Mouse (Mus musculus) limb, embryonic 14.5 days (tissue): ENCODE data around the gene Pla1a. TPM values are rescaled to one million over a fixed set of nuclear protein-coding genes. Genes with fewer than 3 reads are reported as not detected.

Source experiments
- ATAC-seq: fragments of 200-750 bp; cut with Nextera tagmentation; 2 replicates; pipeline ENCODE4 v1.8.0; 2017; ENCODE audit warnings: low read depth, moderate number of reproducible peaks, moderate TSS enrichment; ENCODE audit not compliant: low FRiP score
- DNase-seq: peaks from one replicate; pipeline ENCODE4 v3.0.0-alpha.2; 2015; ENCODE audit warnings: low spot score
- H3K27ac ChIP-seq: fragments of 300-500 bp; sonication (generic); replicated peaks from 2 replicates; pipeline ENCODE4 v1.5.1; 2014; ENCODE audit warnings: low read depth, mild to moderate bottlenecking, low read length, moderate library complexity, mixed read lengths
- H3K27me3 ChIP-seq: fragments of 300-500 bp; sonication (generic); 2 replicates; pipeline ENCODE4 v1.6.1; 2014; ENCODE audit warnings: low read length, mixed read lengths; ENCODE audit not compliant: control insufficient read depth, insufficient read depth
- H3K36me3 ChIP-seq: fragments of 300-500 bp; sonication (generic); 2 replicates; pipeline ENCODE4 v1.6.1; 2014; ENCODE audit warnings: mild to moderate bottlenecking, low read length, moderate library complexity, mixed read lengths; ENCODE audit not compliant: control insufficient read depth, insufficient read depth
- H3K4me1 ChIP-seq: fragments of 300-500 bp; sonication (generic); 2 replicates; pipeline ENCODE4 v1.6.1; 2014; ENCODE audit warnings: antibody characterized with exemption, low read length, mixed read lengths; ENCODE audit not compliant: control insufficient read depth, insufficient read depth
- H3K4me2 ChIP-seq: fragments of 300-500 bp; sonication (generic); replicated peaks from 2 replicates; pipeline ENCODE4 v1.6.1; 2014; ENCODE audit warnings: low read depth, mild to moderate bottlenecking, low read length, moderate library complexity; ENCODE audit not compliant: severe bottlenecking
- H3K4me3 ChIP-seq: fragments of 300-500 bp; sonication (generic); replicated peaks from 2 replicates; pipeline ENCODE4 v1.5.1; 2014; ENCODE audit warnings: low read length
- H3K9ac ChIP-seq: fragments of 300-500 bp; sonication (generic); 2 replicates; pipeline ENCODE4 v1.6.1; 2014; ENCODE audit warnings: mild to moderate bottlenecking, low read depth, low read length, moderate library complexity; ENCODE audit not compliant: severe bottlenecking
- H3K9me3 ChIP-seq: fragments of 300-500 bp; sonication (generic); 2 replicates; pipeline ENCODE4 v1.6.1; 2016; ENCODE audit warnings: low read length; ENCODE audit not compliant: control insufficient read depth
- POLR2A ChIP-seq: fragments of 200-500 bp; IDR thresholded peaks from 2 replicates; pipeline ENCODE4 v1.8.0; 2012; ENCODE audit warnings: inconsistent platforms, mild to moderate bottlenecking, moderate library complexity, borderline replicate concordance; ENCODE audit not compliant: insufficient read depth, insufficient read length; ENCODE audit errors: extremely low read depth
- WGBS: fragments of 180-500 bp; shearing (Covaris S2); extraction: QIAGEN DNeasy Blood & Tissue Kit; methylation state at CpG from one replicate; pipeline ENCODE4 v1.1.7; 2014; 5-methylcytosine and 5-hydroxymethylcytosine counted together
- polyA plus RNA-seq, 2 experiments: library from polyadenylated mRNA; depleted of rRNA in 1 of 2; stranded (reverse) in 1 of 2; unstranded in 1 of 2; fragments of >200 nt; fragmentation: Nextera tagmentation in 1 of 2; extraction: Ambion mirVana in 1 of 2; gene quantifications; 2 replicates each; pipeline versions ENCODE4 v1.2.1 to v1.2.3; 2012 to 2014

Gene Pla1a
- polyA plus RNA-seq, 2 experiments = 0.36 to 0.85 TPM

- ATAC-seq = peak; percentile 94
Observed at GRCm38 (mm10) chr16:38346529-38347325, 86.2 kb downstream of the Pla1a start, which contains the start of the genes Cox17 and Gm21987. Gene Cox17, plus strand, starts transcription at chr16:38346991. Gene Gm21987, plus strand, starts transcription at chr16:38347040.

More at GRCm38 (mm10) chr16:38346529-38347325, 86.2 kb downstream of the Pla1a start, which contains the start of the genes Cox17 and Gm21987:
- H3K4me2 ChIP-seq = peak within 1 kb of the TSS; percentile 63
- H3K36me3 ChIP-seq = peaks cover 22% of the 10 kb centered on the region
- peaks cover 6% of the 10 kb centered on the region; the same call in 1 of the 2 replicates for H3K4me1 ChIP-seq
- H3K9me3 ChIP-seq = no peaks in the 10 kb centered on the region
- no peaks in the 10 kb centered on the region for H3K27me3 ChIP-seq
- WGBS = 3% methylated on average over 34 of the region's 35 CpGs
- H3K9ac ChIP-seq = peak within 1 kb of the TSS; percentile 86
- peak within 1 kb of the TSS; percentile 65 for H3K27ac ChIP-seq
- peak within 1 kb of the TSS; percentile 84 for H3K4me3 ChIP-seq
- TF ChIP-seq POLR2A = 0 out of 2 replicates have a peak, but pooled peaks have one; percentile 55
- peak; percentile 97 for DNase-seq

Other genes with a start within 250 kb of the Pla1a start
- gene Nr1i2, start 138.3 kb downstream of the Pla1a start, polyA plus RNA-seq (2012; rRNA removed) = 0.03 TPM in 1 of 2 replicates, not detected in the other
- not detected in 2 replicates for gene Nr1i2, start 138.3 kb downstream of the Pla1a start, polyA plus RNA-seq (2014; fragmentation: Nextera tagmentation; extraction: Ambion mirVana)
- gene Maats1, start 91.0 kb downstream of the Pla1a start, polyA plus RNA-seq (2012; rRNA removed) = 0.03 and 0.10 TPM in 2 replicates
- 0.10 TPM in 1 of 2 replicates, not detected in the other for gene Maats1, start 91.0 kb downstream of the Pla1a start, polyA plus RNA-seq (2014; fragmentation: Nextera tagmentation; extraction: Ambion mirVana)
- gene Cox17, start 86.2 kb downstream of the Pla1a start, polyA plus RNA-seq (2012; rRNA removed) = 50.0 and 83.6 TPM in 2 replicates
- gene Cox17, start 86.2 kb downstream of the Pla1a start, polyA plus RNA-seq (2014; fragmentation: Nextera tagmentation; extraction: Ambion mirVana) = 107 and 124 TPM in 2 replicates
- gene Gm21987, start 86.1 kb downstream of the Pla1a start, polyA plus RNA-seq (2012; rRNA removed) = 0.78 TPM in 1 of 2 replicates, not detected in the other
- not detected in 2 replicates for gene Gm21987, start 86.1 kb downstream of the Pla1a start, polyA plus RNA-seq (2014; fragmentation: Nextera tagmentation; extraction: Ambion mirVana)
- gene Popdc2, start 70.9 kb downstream of the Pla1a start, polyA plus RNA-seq (2012; rRNA removed) = 4.6 and 6.0 TPM in 2 replicates
- 4.2 TPM in 2 replicates for gene Popdc2, start 70.9 kb downstream of the Pla1a start, polyA plus RNA-seq (2014; fragmentation: Nextera tagmentation; extraction: Ambion mirVana)
- 69.5 and 70.1 TPM in 2 replicates for gene Adprh, start 19.6 kb upstream of the Pla1a start, polyA plus RNA-seq (2012; rRNA removed)
- gene Adprh, start 19.6 kb upstream of the Pla1a start, polyA plus RNA-seq (2014; fragmentation: Nextera tagmentation; extraction: Ambion mirVana) = 106 and 114 TPM in 2 replicates
- 0.36 and 0.45 TPM in 2 replicates for gene Cd80, start 22.4 kb upstream of the Pla1a start, polyA plus RNA-seq (2012; rRNA removed)
- gene Cd80, start 22.4 kb upstream of the Pla1a start, polyA plus RNA-seq (2014; fragmentation: Nextera tagmentation; extraction: Ambion mirVana) = 0.22 and 0.33 TPM in 2 replicates
- 15.5 and 17.0 TPM in 2 replicates for gene Timmdc1, start 89.5 kb upstream of the Pla1a start, polyA plus RNA-seq (2012; rRNA removed)
- 20.9 and 21.2 TPM in 2 replicates for gene Timmdc1, start 89.5 kb upstream of the Pla1a start, polyA plus RNA-seq (2014; fragmentation: Nextera tagmentation; extraction: Ambion mirVana)
- gene Poglut1, start 117.1 kb upstream of the Pla1a start, polyA plus RNA-seq (2012; rRNA removed) = 59.0 and 63.5 TPM in 2 replicates
- 59.3 and 70.3 TPM in 2 replicates for gene Poglut1, start 117.1 kb upstream of the Pla1a start, polyA plus RNA-seq (2014; fragmentation: Nextera tagmentation; extraction: Ambion mirVana)
- gene Tmem39a, start 125.6 kb upstream of the Pla1a start, polyA plus RNA-seq (2012; rRNA removed) = 309 and 389 TPM in 2 replicates
- gene Tmem39a, start 125.6 kb upstream of the Pla1a start, polyA plus RNA-seq (2014; fragmentation: Nextera tagmentation; extraction: Ambion mirVana) = 146 and 160 TPM in 2 replicates